Comparison of ENCODE assay signal across 8 mouse cellular contexts in genomic region chr7:16052684-16053083, GRCm38 (mm10). TPM values are rescaled to one million over a fixed set of nuclear protein-coding genes. Genes with fewer than 3 reads are reported as not detected.
DNase-seq lines count a peak whose midpoint lies in the region; ATAC-seq and TF ChIP-seq lines count a peak whose summit lies in the region.

No protein-coding gene starts in this region.

- DNase-seq in ES-E14 (ENCODE audit: low read depth, low spot score): peak; percentile 95
- peak; percentile 89 for DNase-seq in cerebellum, adult 11 months
- peak; percentile 99 for DNase-seq in forebrain, embryonic 14.5 days (ENCODE audit: low spot score)
- DNase-seq in heart, postnatal 14 days: peak; percentile 95 to 97
- peak; percentile 95 for DNase-seq in layer of hippocampus, adult 11-12 months (ENCODE audit: low spot score)
- DNase-seq in liver, postnatal 0 days: peak; percentile 96
- DNase-seq in telencephalon, adult 2 months (ENCODE audit: low read depth, low spot score): peak; percentile 92

- no peaks in the 10 kb centered on the region for H3K27me3 ChIP-seq in forebrain, embryonic 14.5 days (replicated peaks; ENCODE audit: control insufficient read depth, insufficient read depth, low read length)
- no peaks in the 10 kb centered on the region for H3K27me3 ChIP-seq in liver, postnatal 0 days (ENCODE audit: insufficient read depth, low read length)
- 0 out of 2 replicates have a peak, but pooled peaks cover 5% of the 10 kb centered on the region for H3K27me3 ChIP-seq in neural tube, embryonic 13.5 days

- intact Hi-C loops in heart, postnatal 14 days (cut with DNase I): loop anchor here (1.0 kb wide), 2 partner anchors 69 to 76 kb away; no protein-coding TSS in a partner anchor

- WGBS in forebrain, embryonic 14.5 days: under 1% methylated on average over 24 of the region's 24 CpGs
- 1% methylated on average over 24 of the region's 24 CpGs for WGBS in liver, postnatal 0 days (ENCODE audit: insufficient replicate concordance)
- WGBS in neural tube, embryonic 13.5 days: under 1% methylated on average over 24 of the region's 24 CpGs

- H3K9ac ChIP-seq in ES-E14 (ENCODE audit: insufficient read depth, low read depth, low read length, poor library complexity, severe bottlenecking): peak overlapping the region; percentile 81
- peak overlapping the region; percentile 56 for H3K9ac ChIP-seq in forebrain, embryonic 14.5 days (ENCODE audit: low read length)
- H3K9ac ChIP-seq in liver, postnatal 0 days (replicated peaks): peak overlapping the region; percentile 82
- peak overlapping the region; percentile 66 for H3K9ac ChIP-seq in neural tube, embryonic 13.5 days

- peak; percentile 84 for ATAC-seq in forebrain, embryonic 14.5 days
- ATAC-seq in liver, postnatal 0 days: peak; percentile 77
- peak; percentile 81 for ATAC-seq in neural tube, embryonic 13.5 days (ENCODE audit: low read depth)

- peak overlapping the region; percentile 65 to 75 for H3K4me3 ChIP-seq in ES-E14 (ENCODE audit: insufficient read depth in 1 of 2, low read depth in 1 of 2, low read length in 2 of 2, poor library complexity in 1 of 2, severe bottlenecking in 1 of 2)
- H3K4me3 ChIP-seq in forebrain, embryonic 14.5 days (ENCODE audit: low read depth, low read length): peak overlapping the region; percentile 44
- H3K4me3 ChIP-seq in liver, postnatal 0 days (ENCODE audit: low read depth, low read length): peak overlapping the region; percentile 73
- peak overlapping the region; percentile 43 for H3K4me3 ChIP-seq in neural tube, embryonic 13.5 days

- TF ChIP-seq EP300 in liver, postnatal 0 days (IDR thresholded peaks at IDR 0.05; ENCODE audit: low read depth): peak; percentile 43

- 0 out of 4 replicates have a peak, but pooled peaks cover 0 to 2% of the 10 kb centered on the region in 2 experiments for H3K4me1 ChIP-seq in ES-E14 (ENCODE audit: control insufficient read depth in 2 of 2, insufficient read depth in 2 of 2, low read length in 2 of 2, poor library complexity in 1 of 2)
- peaks cover 18% of the 10 kb centered on the region for H3K4me1 ChIP-seq in forebrain, embryonic 14.5 days (ENCODE audit: control insufficient read depth, insufficient read depth, low read length)
- H3K4me1 ChIP-seq in liver, postnatal 0 days (ENCODE audit: insufficient read depth): peaks cover 40% of the 10 kb centered on the region
- peaks cover 34% of the 10 kb centered on the region for H3K4me1 ChIP-seq in neural tube, embryonic 13.5 days (replicated peaks)

- TF ChIP-seq CTCF in liver, postnatal 0 days (IDR thresholded peaks at IDR 0.05; ENCODE audit: low read depth): no peak

- no peak overlapping the region for H3K27ac ChIP-seq in ES-E14 (ENCODE audit: insufficient read depth, low read depth, low read length, poor library complexity, severe bottlenecking)
- no peak overlapping the region; the same call in 1 of the 2 replicates for H3K27ac ChIP-seq in forebrain, embryonic 14.5 days (ENCODE audit: low read depth, low read length)
- H3K27ac ChIP-seq in liver, postnatal 0 days (ENCODE audit: low read depth): peak overlapping the region; percentile 98
- peak overlapping the region; percentile 78 for H3K27ac ChIP-seq in neural tube, embryonic 13.5 days (replicated peaks)

- no peaks in the 10 kb centered on the region for H3K36me3 ChIP-seq in ES-E14 (ENCODE audit: control insufficient read depth, insufficient read depth, low read length, poor library complexity, severe bottlenecking)
- H3K36me3 ChIP-seq in forebrain, embryonic 14.5 days (ENCODE audit: control insufficient read depth, insufficient read depth, low read length): no peaks in the 10 kb centered on the region
- no peaks in the 10 kb centered on the region for H3K36me3 ChIP-seq in liver, postnatal 0 days (replicated peaks; ENCODE audit: insufficient read depth, low read length)
- no peaks in the 10 kb centered on the region for H3K36me3 ChIP-seq in neural tube, embryonic 13.5 days

- no peaks in the 10 kb centered on the region for H3K9me3 ChIP-seq in ES-E14 (ENCODE audit: control insufficient read depth, insufficient read depth, low read depth, low read length)
- H3K9me3 ChIP-seq in forebrain, embryonic 14.5 days (replicated peaks; ENCODE audit: control insufficient read depth, low read length): no peaks in the 10 kb centered on the region
- no peaks in the 10 kb centered on the region for H3K9me3 ChIP-seq in liver, postnatal 0 days (ENCODE audit: low read length)
- no peaks in the 10 kb centered on the region for H3K9me3 ChIP-seq in neural tube, embryonic 13.5 days

- in situ Hi-C loops in ES-E14 (cut with MboI; ENCODE audit: low sequenced_read_pairs in 2 of 2, unreplicated experiment in 2 of 2): no loop called here

- peak overlapping the region; percentile 64 for H3K4me2 ChIP-seq in forebrain, embryonic 14.5 days (ENCODE audit: low read length)
- peak overlapping the region; percentile 82 for H3K4me2 ChIP-seq in liver, postnatal 0 days (ENCODE audit: low read depth, low read length)
- peak overlapping the region; percentile 68 for H3K4me2 ChIP-seq in neural tube, embryonic 13.5 days

TF ChIP-seq in ES-E14, 5 proteins besides CTCF, POLR2A, EP300 and RAD21:
- TF ChIP-seq HCFC1 (IDR thresholded peaks at IDR 0.05; ENCODE audit: borderline replicate concordance, insufficient read depth, low read length) (no peak), CHD2 (IDR thresholded peaks at IDR 0.05; ENCODE audit: low read depth, low read length) (no peak), ZC3H11A (IDR thresholded peaks at IDR 0.05; ENCODE audit: borderline replicate concordance, low read depth, low read length) (no peak), ZNF384 (IDR thresholded peaks at IDR 0.05; ENCODE audit: low read depth, low read length) (peak; percentile 93), MAFK (IDR thresholded peaks at IDR 0.05; ENCODE audit: insufficient read depth, low read depth, low read length) (no peak)

RNA-seq across cellular contexts. Expression of gene Bicra, which starts 5.0 kb away (rescaled TPM):
- 3.5 and 3.6 TPM in 2 replicates for total RNA-seq in ES-E14 (2012; rRNA removed)
- 4.3 and 6.0 TPM in 2 replicates for polyA plus RNA-seq in forebrain, embryonic 14.5 days (2014; fragmentation: Nextera tagmentation; extraction: Ambion mirVana)
- total RNA-seq in heart, postnatal 14 days (2021): 1 to 10 TPM; 9.1 to 9.7 TPM
- polyA plus RNA-seq in liver, postnatal 0 days (2015; fragmentation: Nextera tagmentation; extraction: Ambion mirVana): 0.95 and 1.0 TPM in 2 replicates
- polyA plus RNA-seq in neural tube, embryonic 13.5 days (2015; fragmentation: Nextera tagmentation; extraction: Ambion mirVana): 8.4 and 9.2 TPM in 2 replicates

RNA-seq across cellular contexts. Expression of gene Zfp541, which starts 8.9 kb away (rescaled TPM):
- 0.36 and 0.53 TPM in 2 replicates for total RNA-seq in ES-E14 (2012; rRNA removed)
- polyA plus RNA-seq in forebrain, embryonic 14.5 days (2014; fragmentation: Nextera tagmentation; extraction: Ambion mirVana): 0.16 TPM in 1 of 2 replicates, not detected in the other
- total RNA-seq in heart, postnatal 14 days (2021): not detected
- not detected in 2 replicates for polyA plus RNA-seq in liver, postnatal 0 days (2015; fragmentation: Nextera tagmentation; extraction: Ambion mirVana)
- 0.04 and 0.10 TPM in 2 replicates for polyA plus RNA-seq in neural tube, embryonic 13.5 days (2015; fragmentation: Nextera tagmentation; extraction: Ambion mirVana)

RNA-seq across cellular contexts. Expression of gene Napa, which starts 45.6 kb away (rescaled TPM):
- 99.5 and 103 TPM in 2 replicates for total RNA-seq in ES-E14 (2012; rRNA removed)
- polyA plus RNA-seq in forebrain, embryonic 14.5 days (2014; fragmentation: Nextera tagmentation; extraction: Ambion mirVana): 156 and 164 TPM in 2 replicates
- total RNA-seq in heart, postnatal 14 days (2021): 10 to 100 TPM; 86.1 to 99.9 TPM
- 96.6 and 105 TPM in 2 replicates for polyA plus RNA-seq in liver, postnatal 0 days (2015; fragmentation: Nextera tagmentation; extraction: Ambion mirVana)
- 235 and 247 TPM in 2 replicates for polyA plus RNA-seq in neural tube, embryonic 13.5 days (2015; fragmentation: Nextera tagmentation; extraction: Ambion mirVana)

Comparison
In these comparisons a context has a peak if more than half of its experiments do, and no peak if none do; other contexts are left out.
1. H3K27ac ChIP-seq: peak in liver, postnatal 0 days (single experiment) and neural tube, embryonic 13.5 days (single experiment); none in ES-E14 (single experiment) and forebrain, embryonic 14.5 days (single experiment).
2. Peak in every context shown above with its lines, with median percentiles within 50 percentile points of each other: DNase-seq, H3K4me3 ChIP-seq, H3K9ac ChIP-seq, ATAC-seq and H3K4me2 ChIP-seq.